Mouse (Mus musculus): ENCODE measurements at regions not wholly inside any gene's neighbourhood (a gene's known extent, or its start where the extent isn't known, plus 50 kb on each side); places are given as distances from the start of the nearest gene placed in this dataset.

- DNase-seq: no peak
Measured at GRCm38 (mm10) chr8:90192856-90193255, 155.3 kb downstream of the Tox3 start.

DNA sequence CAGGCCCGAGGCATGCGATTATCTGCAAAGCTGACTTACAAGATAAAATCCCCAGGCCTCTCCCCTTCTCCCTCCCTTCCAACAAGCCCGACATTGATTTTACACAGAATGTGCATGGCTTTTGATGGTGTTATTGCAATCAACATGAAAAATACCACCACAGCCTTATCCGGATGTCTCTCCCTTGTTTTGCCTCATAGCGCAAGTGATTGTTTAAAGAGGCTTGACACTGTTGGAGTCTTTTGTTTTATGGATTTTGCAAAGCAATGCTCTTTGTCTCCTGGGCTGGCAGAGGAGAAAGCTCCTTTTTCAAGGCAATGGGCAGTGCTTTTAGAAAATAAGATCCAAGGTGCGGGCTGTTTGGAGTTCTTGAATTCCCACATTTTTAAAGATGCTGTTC, 165.3 kb downstream of the Tox3 start:
- no peak for DNase-seq

DNA sequence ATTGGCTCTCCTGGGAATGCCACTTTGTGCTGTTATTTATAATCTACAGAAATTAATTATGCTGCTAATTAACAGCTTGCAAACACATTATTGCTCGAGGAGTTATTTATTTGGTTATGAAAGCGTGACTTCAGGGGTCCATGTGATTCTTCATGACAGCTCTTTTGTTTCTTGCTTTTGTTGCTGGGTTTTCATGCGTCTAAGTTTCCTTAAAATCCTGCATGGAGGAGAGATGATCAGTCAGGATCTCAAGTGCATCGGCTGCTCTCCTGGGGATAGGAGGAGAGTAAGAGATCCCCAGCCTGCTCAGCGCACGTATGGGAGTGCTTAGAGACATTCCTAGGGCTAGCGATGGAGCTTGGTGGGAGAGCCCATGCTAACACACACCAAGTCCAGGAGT, 171.4 kb downstream of the Tox3 start:
- no peak for DNase-seq

DNA sequence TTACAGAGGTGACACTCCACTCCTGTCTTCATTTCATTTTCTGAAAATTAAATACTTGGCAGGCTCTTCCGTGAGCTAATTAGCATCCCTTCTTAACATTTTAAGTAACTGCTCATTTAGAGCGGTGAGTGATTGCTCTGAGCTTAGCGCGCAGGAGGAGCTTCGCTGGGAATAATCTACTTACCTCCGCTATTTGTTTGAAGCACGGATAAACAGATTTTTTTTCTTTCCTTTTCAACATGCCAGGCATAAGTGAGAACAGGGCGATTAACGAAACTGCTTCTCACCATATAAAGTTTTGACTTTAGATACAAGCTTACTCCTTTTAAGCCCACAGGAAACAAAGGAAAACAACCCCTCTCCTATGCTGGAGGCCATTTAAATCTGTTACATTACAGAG, 171.8 kb downstream of the Tox3 start:
- no peak for DNase-seq

GRCm38 (mm10) chr8:90166639-90167038, 181.5 kb downstream of the Tox3 start:
- no peak for DNase-seq

- DNase-seq: no peak
Measured at GRCm38 (mm10) chr8:90151477-90151876, 196.7 kb downstream of the Tox3 start.

DNA sequence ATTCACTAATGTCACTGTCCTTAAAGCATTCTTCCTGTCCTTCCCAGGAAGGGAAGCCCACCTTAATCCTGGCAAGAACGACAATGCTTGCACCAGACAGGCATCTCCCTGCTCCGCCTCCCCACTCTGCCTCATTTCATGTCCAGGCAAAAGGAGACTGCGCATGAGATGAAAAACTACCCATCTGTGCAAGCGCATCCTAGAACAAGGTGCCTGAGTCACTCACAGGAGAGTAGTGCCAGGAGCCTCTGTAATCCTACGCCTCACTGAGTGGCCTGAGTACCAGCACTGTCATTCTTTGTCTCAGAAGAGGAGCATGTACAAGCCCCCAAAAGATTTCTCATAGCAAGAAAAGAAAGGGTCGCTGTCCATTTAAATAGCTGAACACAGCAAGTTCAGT, 198.2 kb downstream of the Tox3 start:
- no peak for DNase-seq

GRCm38 (mm10) chr8:90134626-90135025, 213.5 kb downstream of the Tox3 start:
- no peak for DNase-seq

DNA sequence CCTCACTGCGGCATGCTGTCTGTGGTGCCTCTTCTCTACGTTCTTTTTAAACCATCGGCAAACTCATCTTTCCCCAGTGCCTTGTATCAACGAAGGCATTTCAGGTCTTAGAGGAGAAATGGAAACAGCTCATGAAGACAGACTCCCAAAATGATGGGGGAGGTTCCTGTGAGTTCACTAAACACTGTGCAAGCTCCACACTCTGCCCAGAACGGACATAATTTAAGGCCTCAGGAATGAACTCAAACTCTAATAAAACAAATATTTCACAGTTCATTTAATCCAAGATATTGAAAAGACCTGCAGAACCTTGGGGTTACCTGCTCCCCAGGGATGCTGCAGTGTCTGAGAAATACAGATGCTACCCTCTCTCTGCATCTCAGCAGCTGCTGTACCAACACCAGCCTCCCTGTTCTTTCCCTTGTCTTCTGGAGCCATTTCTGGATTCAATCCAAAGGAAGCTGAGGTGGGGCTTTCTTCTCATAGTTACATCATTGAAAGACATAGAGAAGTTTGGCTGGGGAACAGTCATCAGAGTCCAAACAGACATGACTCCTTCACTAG, 217.4 kb downstream of the Tox3 start:
- no peak for DNase-seq

DNA sequence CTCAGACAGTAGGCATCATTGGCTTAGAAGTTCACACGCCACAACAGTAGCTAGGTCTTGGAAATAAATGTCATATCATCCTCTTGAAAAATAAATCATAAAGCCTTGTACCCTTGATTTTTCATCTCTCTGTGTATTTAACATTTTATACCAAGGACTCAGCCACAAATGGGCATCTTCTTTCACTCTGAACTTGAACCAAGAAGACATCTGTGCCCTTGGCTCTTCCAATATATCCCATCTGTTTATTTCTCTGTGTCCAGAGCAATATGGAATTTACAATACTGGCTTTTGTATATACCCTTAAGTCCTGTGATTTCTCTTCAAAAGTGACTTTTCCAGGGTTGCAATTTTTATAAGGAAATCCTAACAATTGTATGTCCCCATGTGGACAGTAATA, 222.7 kb downstream of the Tox3 start:
- no peak for DNase-seq

DNA sequence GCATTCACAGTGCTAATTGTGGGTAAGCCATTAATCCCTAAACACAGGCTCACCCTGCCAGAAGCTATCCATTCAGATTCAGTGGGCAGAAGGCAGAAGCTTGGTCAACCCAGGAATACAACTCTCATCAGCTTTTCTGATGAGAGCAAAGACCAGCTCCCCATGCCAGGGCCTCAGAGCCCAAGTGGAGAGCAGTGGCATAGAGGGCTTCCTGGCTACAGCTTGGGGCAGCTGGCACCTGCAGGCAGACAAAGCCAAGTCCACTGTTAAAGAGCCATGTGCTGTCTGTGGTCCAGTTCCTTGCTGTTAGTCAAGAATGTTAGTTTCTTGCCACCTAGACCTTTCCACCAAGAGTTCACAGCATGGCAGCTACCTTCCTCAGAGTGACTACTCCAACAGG, 225.0 kb downstream of the Tox3 start:
- DNase-seq: no peak

DNA sequence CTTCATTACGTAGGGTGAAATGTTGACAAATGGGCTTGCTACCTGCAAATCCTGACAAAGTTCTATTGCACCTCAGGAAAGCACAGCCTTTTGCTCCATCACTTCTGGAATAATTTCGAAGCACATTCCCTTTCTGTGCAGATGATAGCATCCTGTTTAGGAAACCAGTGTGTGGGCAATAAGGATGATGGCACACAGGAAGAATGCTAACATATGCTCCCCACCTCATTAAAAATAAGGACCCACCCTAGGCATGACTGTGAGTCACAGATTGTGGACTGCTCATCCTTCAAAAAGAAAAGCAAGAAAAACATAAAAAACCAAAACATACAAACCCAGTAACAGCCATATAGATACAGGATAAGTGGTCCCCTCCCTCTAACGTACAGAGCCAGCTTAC, 226.2 kb downstream of the Tox3 start:
- DNase-seq: no peak

DNA sequence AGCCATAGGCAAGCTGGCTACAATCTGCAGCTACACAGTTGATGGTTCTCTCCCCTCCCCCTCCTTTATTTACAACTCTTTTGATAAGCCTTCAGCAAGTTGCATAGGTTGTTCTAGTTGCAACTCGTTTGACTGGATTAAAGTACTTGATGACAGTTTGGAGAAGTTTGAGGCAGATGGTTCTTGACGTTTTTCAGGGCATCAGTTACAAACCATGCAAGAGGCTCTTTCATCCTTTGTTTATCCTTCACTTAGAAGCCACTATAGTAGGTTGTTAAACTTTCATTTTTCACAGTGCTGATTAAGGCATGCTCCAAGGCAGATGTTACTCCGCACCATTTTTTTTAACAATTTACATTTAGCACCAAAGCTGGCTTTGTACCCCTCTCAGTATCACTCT, 227.1 kb downstream of the Tox3 start:
- DNase-seq: no peak

- DNase-seq: no peak
Measured at GRCm38 (mm10) chr8:90115436-90115835, 232.7 kb downstream of the Tox3 start.

DNA sequence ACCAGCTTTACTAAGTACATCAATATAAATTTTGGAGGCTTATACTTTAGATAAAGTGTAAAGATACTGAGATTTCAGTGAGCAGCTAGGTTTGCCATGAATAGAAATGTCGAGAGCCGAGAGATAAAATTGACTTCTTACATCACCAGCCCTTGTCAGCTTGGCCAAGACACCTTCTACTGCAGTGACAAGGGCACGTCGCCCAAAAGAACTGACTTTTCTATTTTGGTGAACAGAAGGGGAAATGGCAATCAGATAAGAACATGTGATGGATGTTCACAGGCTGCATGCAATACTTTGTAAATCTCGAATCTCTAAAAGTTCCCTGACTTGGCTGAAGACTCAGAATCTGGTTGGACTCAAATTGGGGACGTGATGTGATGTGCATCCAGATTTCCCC, 247.6 kb downstream of the Tox3 start:
- DNase-seq: no peak

DNA sequence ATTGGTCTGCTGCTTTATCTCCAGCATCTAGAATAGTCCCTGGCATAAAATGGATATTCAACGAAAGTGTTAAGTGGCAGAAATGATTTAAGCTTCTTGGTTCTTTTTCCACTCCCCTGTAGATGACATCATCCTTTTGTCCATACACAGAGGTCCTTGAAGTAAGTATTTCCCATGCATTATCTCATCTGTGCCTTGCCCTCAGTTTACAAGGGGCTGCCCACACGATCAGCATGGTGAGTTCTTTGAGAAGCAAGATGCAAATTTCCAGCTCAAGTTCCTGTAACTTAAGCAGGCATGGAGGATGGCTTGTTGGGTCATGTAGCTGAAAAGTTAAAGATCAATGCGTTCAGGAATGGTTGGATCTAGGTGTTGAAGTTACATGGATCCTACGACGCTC, 265.5 kb downstream of the Tox3 start:
- no peak for DNase-seq

- DNase-seq: no peak
Measured at GRCm38 (mm10) chr8:90076381-90076780, 271.8 kb downstream of the Tox3 start.

DNA sequence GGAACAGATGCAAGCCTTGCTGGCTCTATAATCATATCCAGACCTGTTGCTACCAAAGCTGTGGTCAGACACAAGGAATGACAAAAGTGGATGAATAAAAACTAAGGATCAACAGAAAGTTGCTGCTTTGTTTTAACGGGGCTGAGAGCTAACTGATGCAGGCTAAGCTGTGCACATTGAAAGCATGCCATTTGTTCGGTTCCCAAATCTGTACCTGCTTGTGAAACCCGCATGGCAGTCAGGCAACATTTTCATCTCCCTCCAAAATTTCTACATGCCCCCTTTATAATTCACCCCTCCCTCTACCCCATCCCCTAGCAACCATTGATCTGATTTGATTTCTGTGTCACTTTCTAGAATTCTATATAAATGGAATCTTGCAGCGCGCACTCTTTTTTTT, 272.3 kb downstream of the Tox3 start:
- DNase-seq: no peak

DNA sequence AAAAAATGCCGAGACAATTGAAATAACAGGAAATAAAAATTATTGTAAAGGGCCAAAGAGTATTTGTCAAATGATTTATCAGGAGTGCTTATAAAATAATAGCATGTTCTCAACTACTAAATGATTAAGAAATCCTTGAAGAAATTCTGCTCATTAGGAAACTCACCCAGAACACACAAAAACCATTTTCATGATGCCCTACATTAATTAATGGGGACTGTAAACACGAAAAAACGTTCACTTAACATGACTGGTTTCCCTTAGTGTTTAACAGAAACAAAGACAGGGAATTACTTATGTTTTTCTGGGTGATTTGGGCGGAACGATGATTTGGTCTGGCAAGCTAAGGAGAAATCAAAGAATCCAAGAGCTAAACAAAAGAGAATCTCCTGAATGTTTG, 278.1 kb downstream of the Tox3 start:
- no peak for DNase-seq

GRCm38 (mm10) chr8:90069411-90069993, 278.6 kb downstream of the Tox3 start:
- DNase-seq: no peak

- no peak for DNase-seq
Measured at GRCm38 (mm10) chr8:90068441-90068840, 279.7 kb downstream of the Tox3 start.

GRCm38 (mm10) chr8:90064381-90064780, 283.8 kb downstream of the Tox3 start:
- DNase-seq: no peak

DNA sequence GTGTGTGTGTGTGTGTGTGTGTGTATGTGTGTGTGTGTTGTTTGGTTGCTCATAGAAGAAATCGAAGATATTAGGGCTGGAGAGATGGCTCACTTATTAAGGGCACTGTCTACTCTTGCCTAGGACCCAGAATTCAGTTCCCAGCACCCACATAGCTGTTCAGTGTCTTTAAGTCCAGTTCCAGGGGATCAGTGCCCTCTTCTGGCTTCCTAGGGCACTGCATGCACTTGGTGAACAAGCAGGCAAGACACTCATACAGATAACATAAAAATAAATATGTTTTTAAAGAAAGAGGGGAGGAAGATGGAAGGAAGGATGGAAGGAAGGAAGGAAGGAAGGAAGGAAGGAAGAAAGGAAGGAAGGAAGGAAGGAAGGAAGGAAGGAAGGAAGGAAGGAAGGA, 284.9 kb downstream of the Tox3 start:
- no peak for DNase-seq

- DNase-seq: no peak
Measured at GRCm38 (mm10) chr8:90058631-90059166, 289.4 kb downstream of the Tox3 start.

GRCm38 (mm10) chr8:90056331-90056730, 291.8 kb downstream of the Tox3 start:
- DNase-seq: no peak
